Mouse (Mus musculus) ES-Bruce4 (cell line): Measurements from ENCODE around the gene Schip1. TPM values are rescaled to one million over a fixed set of nuclear protein-coding genes. Genes with fewer than 3 reads are reported as not detected.

Experiments
- H3K27ac ChIP-seq: 2 replicates; pipeline ENCODE4 v1.5.1; 2012; ENCODE audit warnings: low read length, inconsistent platforms; ENCODE audit not compliant: insufficient read depth
- H3K27me3 ChIP-seq: 2 replicates; pipeline ENCODE4 v1.6.1; 2012; ENCODE audit warnings: mild to moderate bottlenecking, low read length, inconsistent platforms; ENCODE audit not compliant: control insufficient read depth, poor library complexity, insufficient read depth, severe bottlenecking
- H3K36me3 ChIP-seq: 2 replicates; pipeline ENCODE4 v1.6.1; 2012; ENCODE audit warnings: inconsistent platforms, mild to moderate bottlenecking, low read length, moderate library complexity; ENCODE audit not compliant: control insufficient read depth, poor library complexity, insufficient read depth, severe bottlenecking
- H3K4me1 ChIP-seq: one replicate; pipeline ENCODE4 v1.8.1; 2011; ENCODE audit warnings: low read length; ENCODE audit not compliant: control insufficient read depth, insufficient read depth
- H3K4me3 ChIP-seq: 2 replicates; pipeline ENCODE4 v1.5.1; 2011; ENCODE audit warnings: low read depth, mild to moderate bottlenecking, low read length
- H3K9ac ChIP-seq: 2 replicates; pipeline ENCODE4 v1.6.1; 2012; ENCODE audit warnings: low read depth, mild to moderate bottlenecking, inconsistent platforms; ENCODE audit not compliant: poor library complexity, severe bottlenecking
- H3K9me3 ChIP-seq: replicated peaks from 2 replicates; pipeline ENCODE4 v1.6.1; 2012; ENCODE audit warnings: mild to moderate bottlenecking, low read length, inconsistent platforms; ENCODE audit not compliant: control insufficient read depth, poor library complexity, insufficient read depth, severe bottlenecking
- CTCF ChIP-seq: IDR thresholded peaks from one replicate; pipeline ENCODE4 v1.8.1; 2011; ENCODE audit warnings: low read depth, low read length
- EP300 ChIP-seq: IDR thresholded peaks from 2 replicates; pipeline ENCODE4 v1.6.1; 2011; ENCODE audit warnings: low read depth, low read length; ENCODE audit not compliant: insufficient read depth
- POLR2A ChIP-seq: IDR thresholded peaks from one replicate; pipeline ENCODE4 v1.8.1; 2011; ENCODE audit warnings: low read length; ENCODE audit not compliant: insufficient read depth
- polyA plus RNA-seq: library from polyadenylated mRNA; stranded (reverse); fragments of >200 nt; gene quantifications from 2 replicates; pipeline ENCODE4 v1.2.4, GENCODE M21; 2011; ENCODE audit warnings: low read depth; ENCODE audit not compliant: missing spikeins, insufficient read depth, insufficient read length

Gene Schip1
- polyA plus RNA-seq, 1 experiment = 85.2 TPM

- H3K27me3 ChIP-seq = no peaks in the 10 kb centered on the region
- no peaks in the 10 kb centered on the region for H3K9me3 ChIP-seq
- no peak overlapping the region for H3K9ac ChIP-seq
- no peak overlapping the region for H3K27ac ChIP-seq
- H3K36me3 ChIP-seq = no peaks in the 10 kb centered on the region
- H3K4me3 ChIP-seq = no peak overlapping the region
- H3K4me1 ChIP-seq = no peaks in the 10 kb centered on the region
- TF ChIP-seq CTCF (no peak), POLR2A (no peak), EP300 (no peak)
Observed at GRCm38 (mm10) chr3:68657589-68658245, 593.1 kb downstream of the Schip1 start.

DNA sequence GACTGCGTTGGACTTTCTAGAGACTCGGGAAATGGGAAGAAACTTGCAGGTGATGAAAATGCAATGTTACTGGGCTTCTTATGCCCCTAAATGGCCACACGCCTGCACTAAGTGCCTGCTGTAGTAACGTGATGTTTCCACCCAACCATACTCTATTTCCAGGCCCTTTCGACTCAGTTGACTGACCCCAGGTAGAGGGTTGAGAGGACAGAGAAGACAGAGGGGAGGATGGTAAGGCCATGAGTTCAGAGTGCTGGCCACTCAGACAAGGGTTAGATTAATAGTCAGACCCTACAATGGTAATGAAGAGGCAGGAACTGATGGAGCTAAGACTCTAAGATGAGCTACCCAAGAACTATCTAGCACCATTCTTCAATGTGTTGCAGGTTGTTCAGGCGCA lies 595.4 kb downstream of the Schip1 start:
- H3K9ac ChIP-seq = no peak overlapping the region
- no peaks in the 10 kb centered on the region for H3K36me3 ChIP-seq
- no peak for TF ChIP-seq POLR2A
- no peak for TF ChIP-seq CTCF
- no peak for TF ChIP-seq EP300
- no peak overlapping the region for H3K4me3 ChIP-seq
- H3K27ac ChIP-seq = no peak overlapping the region
- H3K27me3 ChIP-seq = no peaks in the 10 kb centered on the region
- H3K9me3 ChIP-seq = no peaks in the 10 kb centered on the region
- H3K4me1 ChIP-seq = no peaks in the 10 kb centered on the region

DNA sequence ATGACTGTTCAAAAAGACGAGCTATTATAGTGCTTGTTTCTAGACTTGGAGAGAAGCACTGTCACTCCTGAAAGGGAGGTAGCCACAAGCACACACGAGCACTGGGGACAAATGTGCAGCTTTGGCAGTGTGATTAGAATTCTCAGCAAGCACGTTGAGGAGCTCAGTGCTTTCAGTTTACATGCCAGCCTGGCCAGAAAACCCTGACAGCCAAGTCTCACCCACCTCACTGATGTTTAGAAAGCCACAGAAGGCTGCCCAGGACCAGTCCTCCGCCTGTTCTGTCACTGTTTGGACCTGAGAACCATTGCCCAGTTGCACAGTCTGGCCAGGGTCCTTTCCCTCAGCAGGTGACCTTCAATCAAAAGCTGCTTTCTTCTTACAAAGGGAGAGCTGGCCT lies 595.9 kb downstream of the Schip1 start:
- Histone ChIP-seq H3K4me1 (no peaks in the 10 kb centered on the region), H3K9me3 (no peaks in the 10 kb centered on the region), H3K9ac (no peak overlapping the region), H3K4me3 (no peak overlapping the region), H3K36me3 (no peaks in the 10 kb centered on the region), H3K27ac (no peak overlapping the region), H3K27me3 (no peaks in the 10 kb centered on the region)
- TF ChIP-seq EP300 (no peak), POLR2A (no peak), CTCF (no peak)

- no peak overlapping the region for H3K27ac ChIP-seq
- TF ChIP-seq CTCF (no peak), POLR2A (no peak), EP300 (no peak)
- no peaks in the 10 kb centered on the region for H3K9me3 ChIP-seq
- no peak overlapping the region for H3K4me3 ChIP-seq
- H3K9ac ChIP-seq = no peak overlapping the region
- H3K4me1 ChIP-seq = no peaks in the 10 kb centered on the region
- no peaks in the 10 kb centered on the region for H3K36me3 ChIP-seq
- H3K27me3 ChIP-seq = no peaks in the 10 kb centered on the region
Observed at GRCm38 (mm10) chr3:68662386-68662785, 597.8 kb downstream of the Schip1 start.

GRCm38 (mm10) chr3:68664337-68664736 lies 599.7 kb downstream of the Schip1 start:
- H3K9me3 ChIP-seq = no peaks in the 10 kb centered on the region
- H3K27me3 ChIP-seq = no peaks in the 10 kb centered on the region
- no peaks in the 10 kb centered on the region for H3K4me1 ChIP-seq
- no peaks in the 10 kb centered on the region for H3K36me3 ChIP-seq
- TF ChIP-seq POLR2A = no peak
- no peak for TF ChIP-seq EP300
- TF ChIP-seq CTCF = no peak
- H3K9ac ChIP-seq = no peak overlapping the region
- no peak overlapping the region for H3K4me3 ChIP-seq
- no peak overlapping the region for H3K27ac ChIP-seq

DNA sequence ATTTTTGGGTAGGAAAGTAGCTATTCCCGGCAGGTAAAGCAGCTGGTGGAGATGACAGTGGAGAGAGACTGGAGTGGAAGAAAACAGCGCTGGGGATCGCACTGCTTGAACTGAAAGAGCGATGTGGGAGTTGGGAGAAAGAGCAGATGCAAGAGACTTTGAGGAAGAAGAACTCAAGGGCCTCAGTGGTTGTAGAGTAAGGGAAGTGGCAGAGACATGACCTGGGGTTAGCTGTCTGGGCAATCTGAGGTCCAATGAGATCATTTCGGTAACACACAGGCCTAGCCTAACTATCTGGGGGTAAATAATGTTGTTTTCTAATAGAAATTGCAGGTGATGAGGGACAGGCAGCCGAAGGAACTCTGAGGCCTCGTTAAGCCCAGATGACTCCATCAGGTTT lies 601.8 kb downstream of the Schip1 start:
- H3K4me3 ChIP-seq = no peak overlapping the region
- H3K27me3 ChIP-seq = no peaks in the 10 kb centered on the region
- no peak overlapping the region for H3K27ac ChIP-seq
- no peaks in the 10 kb centered on the region for H3K4me1 ChIP-seq
- no peak for TF ChIP-seq CTCF
- no peak for TF ChIP-seq POLR2A
- no peak for TF ChIP-seq EP300
- H3K9me3 ChIP-seq = no peaks in the 10 kb centered on the region
- H3K36me3 ChIP-seq = no peaks in the 10 kb centered on the region
- H3K9ac ChIP-seq = no peak overlapping the region
